Mouse (Mus musculus) urinary bladder, postnatal 4 days (tissue): ENCODE measurements at regions not wholly inside any gene's neighbourhood (a gene's known extent, or its start where the extent isn't known, plus 50 kb on each side); places are given as distances from the start of the nearest gene placed in this dataset.

ENCODE experiments used
- DNase-seq, 2 experiments: peaks; one replicate each; pipeline ENCODE4 v3.0.0; 2021 to 2022; ENCODE audit warnings: low spot score in 2 of 2

DNA sequence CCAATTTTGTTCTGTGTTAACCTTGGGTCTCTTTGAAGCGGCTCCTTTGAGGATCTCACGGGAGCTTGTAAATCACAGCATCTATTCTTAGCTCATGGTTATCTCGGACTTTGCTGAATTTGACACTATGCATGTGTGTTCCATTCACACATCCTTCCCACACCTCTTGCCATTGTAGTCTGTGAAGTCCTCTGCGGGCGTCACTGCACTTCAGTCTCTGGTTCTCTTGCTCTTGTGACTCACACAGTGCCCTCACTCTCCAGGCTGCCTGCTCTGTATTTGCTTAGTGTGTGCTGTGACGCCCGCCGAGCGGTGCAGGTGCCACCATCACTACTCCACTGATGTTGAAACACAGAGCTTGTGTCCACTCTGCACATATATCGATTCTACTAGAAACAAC lies 1271.2 kb downstream of the Synb start:
- DNase-seq: no peak

DNA sequence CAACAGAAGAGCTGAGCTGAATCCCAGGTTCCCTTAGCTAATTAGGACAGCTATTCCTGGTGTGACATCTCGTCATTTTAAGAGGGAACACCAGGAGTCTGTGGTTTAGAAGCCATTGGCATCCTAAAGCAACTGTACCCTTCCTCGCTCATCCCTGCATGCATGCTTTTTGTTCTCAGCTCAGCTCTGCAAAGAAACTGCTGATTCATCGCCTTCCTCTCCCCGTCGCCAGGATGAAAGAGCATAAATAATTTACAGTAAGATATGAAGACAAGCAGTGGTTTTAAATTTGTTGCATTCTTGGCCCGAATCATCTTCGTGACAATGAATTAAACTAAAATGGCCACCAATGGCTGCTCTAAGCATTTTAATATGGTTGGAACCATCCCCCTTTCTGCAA lies 1272.9 kb downstream of the Synb start:
- DNase-seq: no peak

DNA sequence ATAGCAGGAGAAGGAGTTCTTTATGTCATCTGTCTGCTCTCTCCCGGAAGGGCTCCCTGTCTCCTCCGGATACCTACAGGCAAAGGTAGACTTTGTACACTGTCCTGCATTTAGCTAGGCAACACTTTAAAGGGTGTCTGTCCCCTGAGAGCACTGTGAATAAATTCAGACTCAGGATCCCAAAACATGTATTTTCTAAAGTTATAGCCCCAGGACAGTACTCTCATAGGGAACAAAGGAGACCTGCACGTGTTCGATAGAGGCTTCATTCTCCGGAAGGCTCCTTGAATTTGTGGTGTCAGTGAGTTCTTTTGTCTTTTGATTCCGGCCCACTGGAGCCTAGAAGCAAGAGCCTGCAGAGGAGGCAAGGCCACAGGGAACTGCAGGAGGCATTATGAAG lies 1273.3 kb downstream of the Synb start:
- DNase-seq: no peak

DNA sequence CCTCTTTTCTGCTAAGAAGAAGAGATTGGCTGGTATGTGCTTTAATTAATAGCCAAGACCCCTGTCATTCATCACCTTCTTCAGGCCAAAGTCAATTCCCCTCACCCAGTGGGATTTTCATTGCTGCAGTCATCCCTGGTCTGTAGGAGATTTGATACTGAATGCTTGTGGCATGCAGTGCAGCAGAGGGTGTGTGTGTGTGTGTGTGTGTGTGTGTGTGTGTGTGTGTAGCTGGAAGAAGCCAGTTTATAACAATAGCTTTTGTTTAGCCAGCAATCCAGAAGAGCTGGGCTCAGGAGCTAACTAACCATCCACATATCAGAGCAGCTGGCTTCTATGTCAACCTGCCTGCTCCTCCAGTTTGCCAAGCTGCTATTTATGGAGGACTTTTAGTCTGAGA lies 1275.4 kb downstream of the Synb start:
- no peak for DNase-seq

DNA sequence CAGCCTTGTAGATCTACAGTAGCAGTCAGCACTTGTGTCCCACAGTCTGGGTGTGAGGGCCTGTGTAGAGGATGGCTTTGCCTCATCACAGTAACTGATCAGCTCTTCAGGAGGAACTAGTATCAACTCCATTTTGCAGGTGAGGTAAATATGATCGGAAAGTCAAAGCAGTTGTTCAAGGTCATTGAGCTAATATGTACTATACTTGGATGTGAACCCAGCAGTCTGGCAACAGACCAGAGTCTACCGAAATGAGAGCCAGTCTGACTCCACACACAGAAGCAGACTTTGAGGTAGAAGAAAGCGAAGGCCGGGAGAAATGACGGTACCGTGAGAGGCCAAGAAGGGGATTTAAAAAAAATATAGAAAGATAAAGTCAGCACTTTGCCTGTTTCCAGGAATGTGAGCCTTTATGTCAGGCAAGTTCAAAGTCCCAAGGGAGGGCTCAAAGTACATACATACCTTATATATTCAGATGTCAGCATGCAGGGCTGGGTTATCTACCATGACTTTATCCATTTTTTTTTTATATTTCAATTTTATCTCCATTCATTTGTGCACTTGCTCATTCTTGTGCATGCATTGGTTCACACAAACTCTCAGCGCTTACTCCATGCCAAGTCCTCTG lies 1297.2 kb downstream of the Synb start:
- DNase-seq: no peak

DNA sequence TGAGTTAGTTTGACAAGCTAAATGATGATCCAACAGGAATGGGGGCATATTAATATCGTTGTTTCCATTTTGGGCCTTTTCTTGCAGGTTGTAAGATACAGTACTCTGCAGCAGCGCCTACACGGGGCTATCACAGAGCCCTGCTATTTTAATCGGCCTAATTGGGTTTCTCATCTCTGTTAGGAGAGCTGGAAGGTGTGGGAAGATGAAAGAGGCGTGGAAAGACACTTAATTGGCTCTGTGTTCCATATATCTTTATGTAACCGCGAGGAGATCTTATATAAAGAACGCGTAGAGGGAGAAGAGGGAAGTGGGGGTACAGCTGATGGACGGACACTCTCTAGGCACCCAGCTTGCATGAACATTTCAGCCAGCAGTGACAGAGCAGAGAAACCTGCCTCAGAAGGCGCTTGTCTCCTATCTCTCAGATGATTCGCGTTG lies 1300.5 kb downstream of the Synb start:
- no peak for DNase-seq

DNA sequence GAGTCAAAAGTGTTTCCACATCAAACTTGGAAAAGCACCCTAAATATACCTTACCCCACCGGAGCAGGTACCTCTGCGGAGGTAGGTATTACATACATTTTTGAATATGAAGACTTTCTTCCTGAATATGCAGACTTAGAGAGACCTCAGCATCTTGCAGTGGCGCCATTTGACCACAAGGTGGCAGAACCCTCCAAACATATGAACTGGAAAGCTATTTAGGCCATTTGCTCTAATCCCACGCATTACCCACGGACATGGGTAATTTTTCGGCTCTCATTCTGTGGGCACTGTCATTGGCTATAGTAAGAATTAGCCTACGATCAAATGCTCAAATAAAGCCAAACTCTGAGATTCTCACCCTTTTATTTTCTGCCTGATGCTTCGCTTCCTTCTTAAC lies 1301.0 kb downstream of the Synb start:
- peak in 1 of 2 experiments; percentile 63 for DNase-seq

DNA sequence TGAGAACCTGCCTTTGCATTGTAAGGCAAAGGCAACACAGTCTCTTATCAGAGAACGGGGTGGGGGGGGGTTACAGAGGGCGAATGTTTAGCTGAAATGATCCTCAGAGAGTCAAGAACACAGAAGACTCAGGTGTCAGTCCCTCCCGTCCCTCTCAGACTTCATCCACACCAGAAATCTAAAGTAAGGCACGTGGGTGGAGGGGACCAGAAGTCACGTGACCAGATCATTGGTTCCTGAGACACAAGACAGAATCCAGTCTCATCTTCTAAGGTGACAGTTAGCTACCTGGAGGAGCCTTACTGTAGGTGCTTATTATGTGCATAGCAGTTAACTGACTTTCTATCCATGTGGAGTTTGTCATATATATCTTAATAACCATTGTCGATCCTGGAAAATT lies 1302.0 kb downstream of the Synb start:
- DNase-seq: no peak

DNA sequence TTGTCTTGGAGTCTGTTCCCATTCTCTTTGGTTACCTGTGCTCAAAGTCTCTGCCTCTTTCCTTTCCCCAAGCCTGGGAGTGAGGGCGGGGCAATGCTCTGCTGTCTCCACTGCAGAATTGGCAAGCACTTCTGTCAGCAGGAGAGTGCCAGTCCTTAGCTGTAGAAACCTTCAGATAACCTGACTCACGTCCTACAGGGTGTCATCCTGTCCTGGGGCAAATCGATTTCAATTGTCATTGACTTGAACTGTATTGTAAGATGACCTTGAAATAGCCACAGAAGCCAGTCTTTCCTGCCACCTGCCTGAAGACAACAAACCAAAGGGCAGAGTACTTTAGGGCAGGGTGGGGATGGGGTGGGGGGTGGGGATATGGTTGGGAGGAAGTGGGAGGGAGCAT lies 1303.8 kb downstream of the Synb start:
- no peak for DNase-seq
